Mouse (Mus musculus) kidney, postnatal 14 days (tissue): ENCODE measurements around the gene 1110004F10Rik.

Experiments
- DNase-seq: peaks from one replicate; pipeline ENCODE4 v3.0.0; 2022; ENCODE audit warnings: mixed read lengths

1110004F10Rik gene

GRCm38 (mm10) chr7:116147114-116147513 is 107.9 kb downstream of the 1110004F10Rik start:
- DNase-seq, result no peak

GRCm38 (mm10) chr7:116149568-116149967 is 110.4 kb downstream of the 1110004F10Rik start:
- no peak for DNase-seq

- DNase-seq, result no peak
Measured at GRCm38 (mm10) chr7:116153781-116154368, 114.7 kb downstream of the 1110004F10Rik start.
